Mouse (Mus musculus) embryo, embryonic 9.5 days (tissue): ENCODE results near the gene Wdr91.

ENCODE experiments used
- DNase-seq: peaks from one replicate; pipeline ENCODE4 v3.0.0-alpha.2; 2017; ENCODE audit errors: extremely low spot score

The Wdr91 gene

GRCm38 (mm10) chr6:34879101-34879740 is 31.5 kb downstream of the Wdr91 start:
- no peak for DNase-seq

- peak; percentile 91 for DNase-seq
These were observed 33.0 kb downstream of the Wdr91 start, which contains the start of gene Cyren for GRCm38 (mm10) chr6:34877509-34878321. Gene Cyren (minus strand): TSS chr6:34878060.

- no peak for DNase-seq
These were observed 33.9 kb downstream of the Wdr91 start for GRCm38 (mm10) chr6:34876835-34877156.

- no peak for DNase-seq
These were observed 34.5 kb downstream of the Wdr91 start for GRCm38 (mm10) chr6:34875966-34876834.

GRCm38 (mm10) chr6:34875268-34875761 is 35.4 kb downstream of the Wdr91 start:
- DNase-seq, result no peak

GRCm38 (mm10) chr6:34874101-34874921 is 36.4 kb downstream of the Wdr91 start:
- DNase-seq, result no peak

- no peak for DNase-seq
These were observed 37.8 kb downstream of the Wdr91 start for GRCm38 (mm10) chr6:34872871-34873270.

- DNase-seq, result no peak
These were observed 38.7 kb downstream of the Wdr91 start for GRCm38 (mm10) chr6:34871929-34872328.

- DNase-seq, result no peak
These were observed 40.0 kb downstream of the Wdr91 start for GRCm38 (mm10) chr6:34870724-34871123.

GRCm38 (mm10) chr6:34870136-34870535 is 40.5 kb downstream of the Wdr91 start:
- no peak for DNase-seq

- no peak for DNase-seq
These were observed 41.3 kb downstream of the Wdr91 start for GRCm38 (mm10) chr6:34869225-34869915.

- no peak for DNase-seq
These were observed 42.0 kb downstream of the Wdr91 start for GRCm38 (mm10) chr6:34868507-34869217.

- DNase-seq, result no peak
These were observed 42.7 kb downstream of the Wdr91 start for GRCm38 (mm10) chr6:34867995-34868350.

GRCm38 (mm10) chr6:34867301-34867994 is 43.2 kb downstream of the Wdr91 start:
- DNase-seq, result no peak

GRCm38 (mm10) chr6:34866786-34867185 is 43.9 kb downstream of the Wdr91 start:
- DNase-seq, result no peak

GRCm38 (mm10) chr6:34865711-34866593 is 44.7 kb downstream of the Wdr91 start:
- DNase-seq, result no peak

GRCm38 (mm10) chr6:34865213-34865612 is 45.5 kb downstream of the Wdr91 start:
- DNase-seq, result no peak

GRCm38 (mm10) chr6:34863786-34864514 is 46.7 kb downstream of the Wdr91 start:
- no peak for DNase-seq
